Comparison of ENCODE assay signal across 15 mouse cellular contexts in genomic region chr9:48803460-48804240, GRCm38 (mm10). TPM values are rescaled to one million over a fixed set of nuclear protein-coding genes. Genes with fewer than 3 reads are reported as not detected.
DNase-seq lines count a peak whose midpoint lies in the region; TF ChIP-seq lines count a peak whose summit lies in the region.
"Had no signal": no experiment of that assay in that cellular context is flagged by ENCODE, and none has a peak within 500 bp of the region (broad histone marks: within the 10 kb centered on the region; RNA-seq: fewer than 3 reads in every experiment).

No protein-coding gene starts in this region.

- H3K27ac ChIP-seq in kidney, adult 2 months (ENCODE audit: insufficient read depth, low read depth, low read length) = no peak overlapping the region
- H3K27ac ChIP-seq: embryonic facial prominence, embryonic 10.5 days; forebrain, embryonic 13.5 days; liver, embryonic 15.5 days; midbrain, embryonic 15.5 days had no signal

- DNase-seq in right cerebral cortex, adult 18-20 months = peak; percentile 81
- DNase-seq in right cerebral cortex, postnatal 4 days = no peak
- peak; percentile 91 for DNase-seq in layer of hippocampus, adult 9-11 months
- peak; percentile 59 to 84 for DNase-seq in right cerebral cortex, adult 2 months (ENCODE audit: low spot score in 2 of 2)
- DNase-seq in embryo, embryonic 10.5 days (ENCODE audit: low spot score) = no peak
- DNase-seq in kidney, adult 2 months = no peak
- DNase-seq in spleen, postnatal 14 days (ENCODE audit: low spot score in 2 of 2) = no peak
- DNase-seq: cerebellum, postnatal 10 days; heart, adult 18-20 months; lung, postnatal 10 days had no signal

- 96% methylated on average over 27 of the region's 27 CpGs for WGBS in kidney, adult 2 months

- no peaks in the 10 kb centered on the region for H3K4me1 ChIP-seq in kidney, adult 2 months (ENCODE audit: control insufficient read depth, insufficient read depth, low read length)
- H3K4me1 ChIP-seq: forebrain, embryonic 13.5 days; midbrain, embryonic 15.5 days had no signal

- TF ChIP-seq CTCF in kidney, adult 2 months (conservative IDR thresholded peaks at IDR 0.05; ENCODE audit: insufficient read depth, insufficient read length, low read depth, low read length) = no peak

- no peak for TF ChIP-seq POLR2A in kidney, adult 2 months (IDR thresholded peaks at IDR 0.05; ENCODE audit: low read depth, low read length)

- H3K27me3 ChIP-seq in kidney, adult 2 months (replicated peaks; ENCODE audit: control insufficient read depth, insufficient read depth, low read length) = no peaks in the 10 kb centered on the region
- H3K27me3 ChIP-seq: forebrain, embryonic 13.5 days; midbrain, embryonic 15.5 days had no signal

- H3K36me3 ChIP-seq in kidney, adult 2 months (ENCODE audit: control insufficient read depth, insufficient read depth, low read length) = no peaks in the 10 kb centered on the region
- H3K36me3 ChIP-seq: liver, embryonic 15.5 days; midbrain, embryonic 15.5 days had no signal

- no peak overlapping the region for H3K4me3 ChIP-seq in kidney, adult 2 months (ENCODE audit: insufficient read depth, low read depth, low read length)
- H3K4me3 ChIP-seq: embryonic facial prominence, embryonic 10.5 days; forebrain, embryonic 13.5 days; liver, embryonic 15.5 days; midbrain, embryonic 15.5 days had no signal

RNA-seq across cellular contexts. Expression of gene Zbtb16, which starts 32.4 kb away (rescaled TPM):
- 3.0 and 3.1 TPM in 2 replicates for polyA plus RNA-seq in kidney, adult 2 months (2012; rRNA removed)
- polyA plus RNA-seq: C2C12 had no signal

Comparison
In these comparisons a context has a peak if more than half of its experiments do, and no peak if none do; other contexts are left out.
1. DNase-seq: peak in right cerebral cortex, adult 18-20 months (single experiment), layer of hippocampus, adult 9-11 months (single experiment) and right cerebral cortex, adult 2 months (2 of 2); none in right cerebral cortex, postnatal 4 days (single experiment), embryo, embryonic 10.5 days (single experiment), kidney, adult 2 months (single experiment) and spleen, postnatal 14 days (0 of 2).